Mouse (Mus musculus): ENCODE results near the gene Gpr15.

The Gpr15 gene

DNA sequence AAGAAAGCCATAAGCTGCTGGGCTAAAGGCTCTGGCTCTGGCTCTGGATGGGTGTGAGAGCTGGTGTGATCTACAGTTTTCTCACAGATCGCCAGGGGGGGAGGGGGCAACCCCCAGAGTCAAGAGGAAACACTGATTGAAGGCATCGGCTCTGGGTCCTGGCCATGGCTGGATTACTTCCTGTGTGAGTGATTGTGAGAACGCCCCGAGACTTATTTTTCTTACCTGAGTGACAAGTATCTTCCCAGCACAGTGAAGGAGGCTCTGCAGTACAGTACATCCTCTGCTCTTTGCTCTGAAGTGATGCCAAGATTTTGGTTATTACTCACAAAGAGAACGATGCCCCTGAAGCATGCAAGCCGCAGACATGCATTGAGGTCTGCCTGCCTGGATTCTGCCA lies 17.1 kb downstream of the Gpr15 start:
- DNase-seq: no peak

DNA sequence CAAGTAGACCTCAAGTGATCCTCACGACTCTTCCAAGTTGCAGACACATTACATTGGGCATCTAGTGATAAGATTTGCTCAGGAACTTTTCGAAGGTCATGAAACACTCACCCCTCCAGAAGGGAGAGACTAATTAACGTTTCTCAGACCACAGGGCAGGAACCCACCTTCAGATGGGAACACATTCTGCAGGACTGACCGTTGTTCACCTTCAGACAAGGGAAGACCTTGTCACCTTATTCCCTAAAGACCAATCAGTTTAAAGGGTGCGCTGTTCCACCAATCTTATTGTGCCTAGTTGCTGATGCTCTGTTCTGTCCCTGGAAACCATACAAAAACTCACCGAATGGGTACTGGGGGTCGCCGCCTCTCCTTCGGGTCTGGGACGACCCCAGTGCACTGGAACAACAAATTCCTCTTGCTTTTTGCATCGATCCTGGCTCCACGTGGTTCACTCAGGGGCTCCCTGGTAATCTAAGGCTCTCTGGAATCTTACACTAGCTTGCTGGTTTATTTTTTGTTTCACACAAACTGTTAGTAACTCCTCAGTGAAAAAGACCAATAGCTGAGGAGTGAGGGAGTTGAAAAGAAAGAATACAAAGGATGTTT lies 17.9 kb downstream of the Gpr15 start:
- no peak for DNase-seq

DNA sequence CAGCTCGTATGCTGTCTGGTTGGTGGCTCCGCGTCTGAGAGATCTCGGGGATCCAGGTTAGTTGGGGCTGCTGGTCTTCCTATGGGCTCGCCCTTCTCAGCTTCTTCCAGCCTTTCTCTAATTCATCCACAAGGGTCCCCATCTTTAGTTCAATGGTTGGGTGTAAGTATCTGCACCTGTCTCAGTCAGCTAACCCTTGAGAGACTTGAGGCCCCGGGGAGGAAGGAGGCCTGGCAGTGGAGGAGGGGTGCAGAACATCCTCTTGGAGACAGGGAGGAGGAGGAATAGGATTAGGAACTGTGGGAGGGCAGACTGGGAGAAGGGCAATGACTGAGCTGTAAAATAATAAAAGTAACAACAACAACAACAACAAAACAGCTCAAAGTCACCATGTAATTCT lies 18.7 kb downstream of the Gpr15 start:
- no peak for DNase-seq

DNA sequence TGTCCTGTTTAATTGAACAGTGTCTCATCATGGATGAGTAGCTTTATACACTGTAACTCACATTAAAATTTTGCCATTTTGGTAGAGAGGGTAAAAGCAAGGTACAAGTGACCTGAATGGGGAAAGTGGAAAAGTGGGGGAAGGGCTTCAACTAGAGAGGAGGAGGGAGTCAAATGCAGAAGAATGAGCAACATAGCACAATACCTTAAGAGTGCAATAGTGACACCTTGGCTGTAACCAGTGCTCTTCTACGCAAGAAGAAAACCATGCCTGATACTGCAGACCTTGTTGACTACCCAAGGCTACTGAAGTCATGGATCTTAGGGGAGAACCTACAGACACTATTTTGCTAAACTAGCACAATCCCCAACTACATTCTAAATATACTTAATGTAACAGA lies 21.6 kb downstream of the Gpr15 start:
- DNase-seq: no peak

DNA sequence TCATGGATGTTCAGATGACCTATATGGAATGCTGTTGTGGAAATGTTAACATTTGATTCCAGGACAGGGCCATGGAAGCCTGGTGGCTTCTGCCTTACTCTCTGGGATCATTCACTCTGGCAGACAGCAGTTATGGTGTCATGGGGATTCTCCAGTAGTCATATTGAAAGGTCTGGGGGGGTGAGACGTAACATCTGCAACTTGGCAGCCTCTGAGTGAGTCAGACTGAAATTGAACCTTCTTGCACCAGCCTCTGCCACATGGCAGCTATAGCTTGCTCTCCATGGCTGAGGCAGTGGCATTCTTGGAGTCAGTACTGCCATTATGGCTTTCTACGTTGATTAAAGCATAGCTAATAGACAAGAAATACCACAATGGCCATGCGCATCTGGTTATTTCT lies 22.1 kb downstream of the Gpr15 start:
- no peak for DNase-seq

DNA sequence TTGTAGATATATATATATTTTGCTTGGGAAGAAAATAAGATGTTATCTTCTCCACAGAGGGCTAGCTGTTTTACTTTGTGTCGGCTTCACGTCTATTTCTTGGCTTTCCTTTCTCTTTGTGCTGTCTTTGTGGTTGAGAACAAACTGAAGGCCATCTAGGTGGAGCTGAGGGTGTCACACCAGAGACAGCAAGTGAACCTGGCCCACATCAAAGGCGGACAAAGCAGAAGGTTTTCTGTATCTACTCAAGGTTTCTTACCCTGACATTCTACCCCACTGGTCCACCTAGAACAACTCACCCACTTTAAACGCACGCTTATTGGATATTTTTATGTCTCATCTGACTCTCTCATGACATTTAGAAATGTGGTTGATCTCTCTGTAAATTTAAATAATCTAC lies 24.8 kb downstream of the Gpr15 start:
- no peak for DNase-seq

DNA sequence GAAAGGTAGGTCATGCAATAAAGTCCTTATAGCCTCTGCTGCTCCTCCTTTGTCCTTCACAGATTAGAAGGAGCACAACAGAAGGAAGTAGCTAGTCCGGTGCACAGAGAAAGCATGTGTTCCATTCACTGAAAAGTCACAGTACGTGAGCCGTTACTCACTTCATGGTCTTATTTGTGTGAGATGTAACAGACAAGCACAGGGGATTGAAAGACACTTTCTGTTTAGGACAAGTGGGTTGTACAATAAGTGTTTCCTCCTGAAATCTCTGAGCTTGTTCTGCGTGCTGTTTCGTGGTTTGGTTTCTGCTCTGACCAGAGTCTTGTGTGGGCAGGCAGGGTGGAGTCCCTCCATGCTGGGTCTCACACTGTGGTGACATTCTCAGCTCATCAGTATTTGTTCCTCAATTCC lies 28.5 kb downstream of the Gpr15 start:
- no peak for DNase-seq

DNA sequence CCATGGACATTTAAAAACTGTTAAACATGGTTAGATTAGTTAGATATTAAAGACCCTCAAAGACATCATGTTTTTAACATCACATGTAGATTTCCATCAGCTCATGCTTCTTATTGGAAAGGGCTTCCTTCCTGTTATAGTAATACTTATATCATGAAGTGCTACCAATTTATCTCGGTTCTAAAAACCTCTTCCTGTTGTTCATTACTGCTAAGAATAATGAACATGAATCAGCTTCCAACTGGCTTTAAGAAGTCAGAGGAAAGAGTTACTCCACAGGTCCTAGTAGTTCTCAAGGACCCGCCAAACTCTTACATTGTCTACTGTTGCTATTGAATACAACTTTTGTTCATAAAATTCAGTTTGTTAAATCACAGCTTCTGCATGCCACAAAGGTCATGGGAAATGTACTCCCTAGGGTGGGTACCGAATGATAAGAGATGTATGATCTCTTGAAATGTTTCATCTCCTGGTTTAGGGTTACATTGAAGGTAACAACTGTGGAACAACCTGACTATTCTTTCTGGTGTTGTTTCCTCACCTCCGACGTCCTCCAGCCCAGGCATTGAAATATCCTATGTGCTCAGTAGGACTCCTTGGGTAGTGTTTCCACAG lies 29.2 kb downstream of the Gpr15 start:
- DNase-seq: no peak

DNA sequence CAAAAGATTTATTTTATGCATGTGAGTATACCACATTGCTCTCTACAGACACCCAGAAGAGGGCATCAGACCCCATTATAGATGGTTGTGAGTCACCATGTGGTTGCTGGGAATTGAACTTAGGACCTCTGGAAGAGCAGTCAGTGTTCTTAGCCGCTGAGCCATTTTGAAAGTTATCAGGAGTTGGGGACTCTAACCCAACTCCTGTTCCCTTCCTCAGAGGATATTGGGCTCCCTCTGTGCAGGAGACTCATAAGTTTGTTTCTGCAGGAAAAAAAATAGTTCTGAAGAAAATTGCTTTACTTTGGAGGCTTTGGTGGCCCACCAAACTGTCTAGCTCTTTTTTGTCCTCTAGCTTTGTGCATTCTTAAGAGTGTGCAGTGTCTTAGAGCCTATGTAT lies 30.3 kb downstream of the Gpr15 start:
- no peak for DNase-seq

DNA sequence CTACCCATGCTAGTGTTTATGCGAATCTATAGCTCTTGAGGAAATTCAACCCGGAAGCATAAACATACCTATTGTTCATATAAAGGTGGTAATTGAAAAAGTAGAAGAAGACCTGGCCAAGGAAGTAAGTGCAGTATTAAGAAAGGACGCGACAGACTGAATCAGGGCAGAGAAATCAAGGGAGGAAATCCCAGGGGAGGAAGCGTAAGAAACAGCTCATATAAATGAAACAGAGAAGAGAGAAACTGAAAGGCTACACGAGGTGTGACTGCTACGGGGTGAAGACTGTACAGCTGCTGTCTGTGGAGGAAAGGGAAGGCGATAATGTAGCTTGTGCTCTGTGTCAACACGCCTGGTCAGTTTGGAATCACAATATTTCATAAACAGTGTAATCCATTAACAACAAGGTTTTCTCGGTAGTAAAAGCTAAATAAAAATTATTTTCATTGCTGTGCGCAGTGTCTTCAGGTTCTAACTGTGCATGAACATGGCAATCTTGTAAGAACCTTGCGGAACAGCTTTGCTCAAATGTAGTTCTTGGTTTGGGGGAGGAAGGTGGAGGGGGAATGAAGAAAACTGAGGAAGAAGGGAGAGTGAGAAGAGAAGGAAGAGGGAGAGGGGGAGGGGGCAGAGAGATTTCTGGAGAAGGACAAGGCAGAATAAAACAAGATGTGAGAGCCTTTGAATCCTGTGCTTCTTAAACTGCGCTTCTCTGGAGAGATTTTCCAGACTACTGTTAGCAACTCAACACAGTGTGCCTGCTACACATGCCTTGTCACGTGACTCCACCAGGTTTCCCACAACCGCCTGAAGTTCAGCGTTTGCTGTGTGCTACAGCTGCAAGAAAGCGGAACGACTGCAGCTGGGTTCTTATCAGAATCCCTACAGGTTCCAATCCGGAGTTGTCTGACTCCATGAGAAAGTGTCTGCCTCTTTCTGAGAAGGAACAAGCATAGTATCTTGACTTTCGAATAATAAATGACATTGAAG lies 33.0 kb downstream of the Gpr15 start:
- DNase-seq: no peak

DNA sequence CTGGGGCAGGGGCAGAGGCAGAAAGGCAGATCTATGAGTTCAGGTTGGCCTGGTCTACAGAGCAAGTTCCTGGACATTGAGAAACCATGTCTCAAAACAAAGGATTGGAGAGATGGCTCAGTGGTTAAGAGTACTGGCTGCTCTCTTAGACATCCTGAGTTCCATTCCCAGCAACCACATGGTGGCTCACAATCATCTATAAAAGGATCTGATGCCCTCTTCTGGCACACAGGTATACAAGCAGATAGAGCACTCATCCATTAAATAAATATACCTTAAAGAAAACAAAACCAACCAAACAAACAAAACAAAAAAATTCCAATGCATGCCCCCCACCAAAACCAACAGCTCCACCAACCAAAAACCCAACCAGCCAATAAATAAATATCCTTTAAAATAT lies 34.3 kb downstream of the Gpr15 start:
- DNase-seq: no peak

DNA sequence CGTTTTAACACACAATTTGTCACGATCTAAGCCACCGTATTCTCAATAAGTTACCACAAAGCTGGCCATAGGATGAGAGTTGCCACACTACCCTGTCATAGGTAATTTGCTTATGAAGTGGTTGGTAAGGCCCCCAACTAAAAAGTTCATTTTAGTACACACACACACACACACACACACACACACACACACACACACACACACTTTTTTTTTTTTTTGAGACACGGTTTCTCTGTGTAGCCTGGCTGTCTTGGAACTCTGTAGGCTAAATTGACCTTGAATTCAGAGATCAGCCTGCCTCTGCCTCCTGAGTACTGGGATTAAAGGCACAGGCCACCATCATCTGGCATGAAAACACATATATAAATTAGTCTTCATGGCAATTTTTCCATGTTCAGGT lies 35.0 kb downstream of the Gpr15 start:
- DNase-seq: no peak

DNA sequence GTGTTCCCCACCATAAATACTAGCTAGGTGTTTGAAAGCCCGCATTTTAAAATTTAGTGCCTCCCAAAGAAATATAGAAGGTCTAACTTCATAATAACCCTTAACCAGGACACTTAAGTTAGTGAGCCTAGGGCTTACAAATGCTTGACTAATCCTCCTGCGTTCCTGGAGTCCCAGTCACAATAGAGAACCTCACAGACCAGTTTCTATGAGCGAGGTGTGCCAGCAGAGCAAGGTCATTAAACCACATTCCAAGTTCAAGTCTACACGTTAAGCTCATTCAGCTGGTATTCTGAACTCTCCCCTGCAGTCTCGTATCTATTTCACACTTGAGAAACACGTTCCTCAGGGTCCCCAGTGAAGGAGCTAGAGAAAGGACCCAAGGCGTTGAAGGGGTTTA lies 36.0 kb downstream of the Gpr15 start:
- DNase-seq: no peak

DNA sequence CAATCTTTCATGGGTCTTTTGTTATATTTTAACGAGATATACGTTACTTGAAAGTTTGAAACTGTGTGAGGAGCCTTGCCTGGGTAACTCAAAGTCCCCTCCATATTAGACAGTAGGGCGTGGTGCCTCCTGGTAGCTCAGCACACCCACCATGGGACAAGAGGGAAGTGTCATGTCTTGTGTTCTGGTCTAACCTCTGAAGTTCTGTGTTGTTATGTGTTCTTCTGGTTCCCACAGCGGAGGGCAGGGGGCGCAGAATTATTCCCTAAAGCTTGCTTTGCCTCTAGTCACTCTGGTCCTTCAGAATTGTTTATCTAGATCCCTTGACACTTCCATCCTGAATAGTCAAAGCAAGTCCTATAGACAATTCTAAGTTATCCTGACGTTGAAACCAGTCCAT lies 36.8 kb downstream of the Gpr15 start:
- no peak for DNase-seq

DNA sequence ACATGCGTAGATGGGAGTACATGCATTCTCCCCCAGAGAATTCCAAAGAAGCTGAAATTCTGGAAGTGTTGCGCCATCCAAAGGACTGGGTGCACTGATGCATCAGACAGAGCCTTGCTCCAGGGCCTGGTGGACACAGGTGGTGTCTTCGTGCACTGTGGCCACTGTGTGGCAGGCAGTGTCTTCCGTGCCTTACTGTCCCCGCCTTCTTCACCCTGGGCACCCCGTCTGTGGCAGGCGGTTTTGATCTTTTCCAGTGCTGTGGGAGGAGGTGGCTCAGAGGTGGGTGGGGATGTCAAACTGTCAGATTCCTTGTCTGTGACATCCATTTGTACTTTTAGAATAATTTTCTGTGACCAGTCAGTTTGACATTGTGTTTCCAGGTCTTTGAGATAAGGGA lies 40.2 kb downstream of the Gpr15 start:
- no peak for DNase-seq

DNA sequence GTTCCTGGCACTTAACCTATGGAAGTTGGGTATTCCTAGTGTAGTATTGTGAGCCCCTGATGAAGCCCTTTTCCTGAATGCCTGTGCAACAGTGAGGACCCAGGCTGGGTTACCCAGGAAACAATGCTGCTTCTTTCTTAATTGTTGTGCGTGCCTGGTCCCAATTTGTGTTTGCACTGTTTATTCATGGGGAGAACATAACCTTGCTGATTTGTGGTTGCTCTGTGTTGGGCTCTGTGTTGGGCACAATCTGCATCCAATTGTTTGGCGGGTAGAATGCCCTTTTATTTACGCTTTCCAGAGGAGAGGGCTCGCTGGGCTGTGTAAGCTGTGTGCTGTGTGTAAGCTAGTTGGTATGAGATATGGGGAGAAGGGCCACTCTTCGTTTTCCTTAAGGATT lies 41.4 kb downstream of the Gpr15 start:
- no peak for DNase-seq

DNA sequence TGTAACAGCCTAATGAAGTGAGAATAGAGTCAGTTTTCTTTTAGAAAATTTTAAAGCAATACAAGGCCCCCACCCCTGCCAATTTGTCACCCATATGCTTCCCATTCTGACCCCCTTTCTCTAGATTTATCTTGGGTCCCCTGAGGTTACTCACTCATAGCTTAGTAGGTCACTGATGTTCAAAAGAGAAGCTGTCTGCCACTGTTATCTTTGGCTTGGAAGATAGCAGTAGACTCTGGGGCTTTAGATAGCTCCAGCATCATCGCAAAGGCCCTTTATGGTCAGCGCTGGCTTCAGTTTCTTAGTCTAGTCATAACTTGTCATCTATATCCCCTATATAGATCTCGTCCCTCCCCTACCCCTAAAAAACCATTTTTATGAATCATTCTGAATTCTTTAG lies 42.2 kb downstream of the Gpr15 start:
- DNase-seq: no peak

DNA sequence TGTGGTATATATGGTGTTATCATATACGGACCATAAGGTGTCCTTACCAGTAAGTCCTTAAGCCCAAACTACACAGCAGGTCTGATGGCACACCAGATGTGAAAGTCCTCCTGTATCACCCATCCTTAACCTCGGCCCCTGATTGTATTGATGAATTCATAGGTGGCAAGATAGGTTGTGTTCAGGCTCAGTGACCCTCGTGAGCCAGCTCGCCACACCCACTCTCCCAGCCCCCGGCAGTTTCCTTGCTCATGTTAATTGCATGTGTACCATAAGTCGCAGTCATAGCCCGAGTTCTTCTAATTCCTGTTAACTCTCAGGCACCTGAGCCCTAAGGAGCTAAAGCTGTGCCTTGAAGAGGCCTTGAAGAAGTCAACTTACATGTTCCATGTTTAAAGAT lies 42.7 kb downstream of the Gpr15 start:
- DNase-seq: no peak

DNA sequence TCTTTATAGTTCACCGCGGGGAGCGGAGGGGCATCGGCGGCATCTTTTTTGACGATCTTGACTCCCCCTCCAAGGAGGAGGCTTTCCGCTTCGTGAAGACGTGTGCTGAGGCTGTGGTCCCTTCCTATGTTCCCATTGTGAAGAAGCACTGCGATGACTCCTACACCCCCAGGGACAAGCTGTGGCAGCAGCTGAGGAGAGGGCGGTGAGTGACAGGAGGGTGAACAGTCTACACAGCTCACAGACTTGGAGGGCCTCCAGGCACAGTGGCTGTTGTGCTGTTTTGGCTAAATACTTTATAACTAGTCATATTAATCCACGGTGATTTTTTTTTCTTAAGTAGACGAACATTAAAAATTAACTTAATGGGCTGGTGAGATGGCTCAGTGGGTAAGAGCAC lies 43.6 kb downstream of the Gpr15 start:
- DNase-seq: peak; percentile 62

DNA sequence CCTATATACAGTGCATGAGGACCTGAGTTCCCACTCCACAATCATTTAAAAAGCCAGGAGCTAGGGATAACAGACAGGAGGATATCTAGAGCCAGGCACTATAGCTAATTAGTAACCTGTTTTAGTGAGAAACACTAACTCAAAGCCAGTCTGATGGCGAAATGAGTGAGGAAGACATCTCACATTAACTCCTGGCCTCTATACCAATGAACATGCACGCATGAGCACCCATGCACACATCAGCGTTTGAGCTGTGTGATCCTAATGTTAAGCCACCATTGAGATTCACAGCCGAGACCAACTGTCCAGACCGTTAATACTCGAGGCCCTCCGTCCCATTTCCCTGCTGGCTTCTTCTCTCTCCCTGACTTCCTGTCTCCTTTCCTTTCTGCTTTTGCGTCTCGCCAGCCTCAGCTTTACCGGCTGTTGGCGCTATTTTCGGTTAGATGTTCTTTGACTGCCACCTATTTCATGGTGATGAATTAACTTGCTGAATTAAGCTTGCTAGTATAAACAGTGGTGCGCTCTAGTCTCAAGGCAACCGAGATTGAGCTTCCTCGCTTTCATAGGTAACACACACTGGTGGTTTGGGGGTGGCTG lies 45.0 kb downstream of the Gpr15 start:
- no peak for DNase-seq

DNA sequence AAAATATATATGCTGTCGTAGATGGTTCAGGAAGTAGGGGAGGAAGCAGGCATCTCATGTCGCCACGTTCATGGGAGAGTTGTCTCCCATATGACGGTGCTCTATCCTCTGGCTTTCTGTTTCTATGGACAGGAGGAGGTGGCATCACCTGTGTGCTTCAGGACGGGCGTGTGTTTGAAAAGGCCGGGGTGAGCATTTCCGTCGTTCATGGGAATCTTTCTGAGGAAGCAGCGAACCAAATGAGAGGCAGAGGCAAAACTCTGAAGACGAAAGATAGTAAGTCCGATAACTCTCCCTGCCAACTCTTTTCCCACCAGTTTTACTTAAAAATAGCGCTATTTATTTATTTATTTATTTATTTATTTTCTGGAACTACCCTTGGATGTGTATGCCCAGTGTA lies 46.5 kb downstream of the Gpr15 start:
- DNase-seq: no peak

DNA sequence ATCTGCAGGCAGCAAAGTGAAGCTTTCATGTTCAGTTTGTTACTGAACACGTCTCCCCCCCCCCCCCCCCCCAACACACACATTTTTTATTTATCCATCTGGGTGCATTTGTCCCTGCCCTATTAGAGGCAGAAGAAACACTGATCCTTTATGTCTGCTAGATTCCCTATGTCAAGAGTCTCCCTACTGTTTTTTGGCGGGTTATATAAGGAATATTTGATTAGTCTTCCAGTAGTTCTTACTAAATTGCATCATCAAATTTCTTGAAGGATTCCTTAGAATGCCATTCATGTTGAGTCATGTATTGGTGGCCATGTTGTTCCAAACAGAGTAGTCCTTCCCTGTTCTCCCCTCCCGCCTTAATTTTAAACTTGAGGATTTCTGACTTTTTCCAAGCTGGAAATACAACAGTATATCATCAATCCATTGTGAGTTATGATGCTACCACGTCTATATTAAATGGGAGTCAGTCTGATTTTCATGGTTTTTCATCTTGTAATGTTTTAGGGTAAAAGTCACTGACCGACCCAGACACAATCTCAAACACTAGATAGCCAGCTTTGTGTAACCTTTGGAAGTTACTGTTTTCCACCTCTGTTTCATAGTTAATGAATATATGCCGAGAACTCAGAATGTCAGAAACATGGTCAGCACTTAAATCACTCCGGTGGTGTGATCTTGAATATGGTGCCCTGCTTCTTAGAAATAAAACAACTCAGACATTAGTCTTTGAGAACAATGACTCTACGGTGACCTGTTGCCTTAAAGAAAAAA lies 47.5 kb downstream of the Gpr15 start:
- no peak for DNase-seq

DNA sequence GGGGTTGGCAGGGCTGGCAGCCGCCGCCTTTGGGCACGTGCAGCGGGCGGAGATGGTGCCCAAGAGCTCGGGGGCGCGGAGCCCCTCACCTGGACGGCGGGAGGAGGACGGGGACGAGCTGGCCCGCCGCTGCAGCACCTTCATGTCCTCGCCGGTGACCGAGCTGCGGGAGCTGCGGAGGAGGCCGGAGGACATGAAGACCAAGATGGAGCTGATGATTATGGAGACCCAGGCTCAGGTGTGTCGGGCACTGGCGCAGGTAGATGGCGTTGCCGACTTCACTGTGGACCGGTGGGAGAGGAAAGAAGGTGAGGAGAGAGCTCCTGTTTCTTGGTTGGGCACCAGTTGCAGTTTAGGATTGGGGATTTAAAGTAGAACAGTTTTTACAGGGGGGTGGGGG lies 48.2 kb downstream of the Gpr15 start:
- DNase-seq: no peak
